8 mouse cellular contexts compared by ENCODE assay signal in genomic region chr5:132540841-132541311, GRCm38 (mm10). TPM values are rescaled to one million over a fixed set of nuclear protein-coding genes. Genes with fewer than 3 reads are reported as not detected.
DNase-seq lines count a peak whose midpoint lies in the region; ATAC-seq and TF ChIP-seq lines count a peak whose summit lies in the region.

No protein-coding gene starts in this region.

- H3K36me3 ChIP-seq in forebrain, postnatal 0 days (ENCODE audit: insufficient read depth), result no peaks in the 10 kb centered on the region
- H3K36me3 ChIP-seq in midbrain, embryonic 15.5 days (replicated peaks), result no peaks in the 10 kb centered on the region

- 2% methylated on average over 7 of the region's 7 CpGs for WGBS in forebrain, postnatal 0 days
- 0% methylated on average over 6 of the region's 7 CpGs for WGBS in midbrain, embryonic 15.5 days

- no peaks in the 10 kb centered on the region for H3K9me3 ChIP-seq in forebrain, postnatal 0 days (ENCODE audit: low read length)
- no peaks in the 10 kb centered on the region for H3K9me3 ChIP-seq in midbrain, embryonic 15.5 days

- H3K27ac ChIP-seq in forebrain, postnatal 0 days (ENCODE audit: low read depth, low read length), result peak overlapping the region; percentile 81
- H3K27ac ChIP-seq in midbrain, embryonic 15.5 days, result peak overlapping the region; percentile 91

- H3K4me3 ChIP-seq in forebrain, postnatal 0 days (ENCODE audit: low read depth, low read length), result peak overlapping the region; percentile 73
- peak overlapping the region; percentile 82 for H3K4me3 ChIP-seq in midbrain, embryonic 15.5 days

- peaks cover 11% of the 10 kb centered on the region; the same call in 1 of the 2 replicates for H3K4me1 ChIP-seq in forebrain, postnatal 0 days (ENCODE audit: insufficient read depth)
- H3K4me1 ChIP-seq in midbrain, embryonic 15.5 days, result peaks cover 43% of the 10 kb centered on the region

- no peaks in the 10 kb centered on the region for H3K27me3 ChIP-seq in forebrain, postnatal 0 days (ENCODE audit: insufficient read depth, low read length)
- peaks cover 3% of the 10 kb centered on the region; the same call in 1 of the 2 replicates for H3K27me3 ChIP-seq in midbrain, embryonic 15.5 days (replicated peaks)

- peak overlapping the region; percentile 84 for H3K9ac ChIP-seq in forebrain, postnatal 0 days
- H3K9ac ChIP-seq in midbrain, embryonic 15.5 days, result peak overlapping the region; percentile 82

- TF ChIP-seq CTCF in forebrain, postnatal 0 days (IDR thresholded peaks at IDR 0.05; ENCODE audit: low read depth), result peak; percentile 33; the same call in 1 of the 2 replicates

- peak overlapping the region; percentile 88 for H3K4me2 ChIP-seq in forebrain, postnatal 0 days (ENCODE audit: low read depth)
- peak overlapping the region; percentile 83 for H3K4me2 ChIP-seq in midbrain, embryonic 15.5 days

- ATAC-seq in forebrain, postnatal 0 days, result no peak
- 0 out of 2 replicates have a peak, but pooled peaks have one; percentile 4 for ATAC-seq in midbrain, embryonic 15.5 days (replicated peaks)
- ATAC-seq in megakaryocyte progenitor cell, adult 5-6 weeks (replicated peaks; ENCODE audit: poor library complexity), result no peak

- peak; percentile 43 for DNase-seq in layer of hippocampus, adult 11-12 months (ENCODE audit: low spot score)
- no peak for DNase-seq in layer of hippocampus, adult 9-10 months (ENCODE audit: low spot score)
- DNase-seq in cerebellum, postnatal 25 days, result peak; percentile 69 to 74
- peak; percentile 68 for DNase-seq in forebrain, postnatal 0 days
- peak; percentile 26 for DNase-seq in layer of hippocampus, adult 9-11 months
- no peak for DNase-seq in urinary bladder, postnatal 36 days (ENCODE audit: low spot score in 2 of 2)

RNA-seq across cellular contexts. Expression of gene Auts2, which starts 2.3 kb away (rescaled TPM):
- 42.2 and 66.2 TPM in 2 replicates for total RNA-seq in forebrain, postnatal 0 days (2014; rRNA removed)
- polyA plus RNA-seq in forebrain, postnatal 0 days (2015; fragmentation: Nextera tagmentation; extraction: Ambion mirVana), result 23.7 and 40.9 TPM in 2 replicates
- polyA plus RNA-seq in midbrain, embryonic 15.5 days (2015; fragmentation: Nextera tagmentation; extraction: Ambion mirVana), result 62.7 and 70.9 TPM in 2 replicates
- total RNA-seq in megakaryocyte progenitor cell, adult 5-6 weeks (2015), result 3.9 and 9.8 TPM in 2 replicates
- 1.4 and 15.0 TPM in 2 replicates for total RNA-seq in megakaryocyte progenitor cell, adult 5-6 weeks (2017)

Comparison
In these comparisons a context has a peak if more than half of its experiments do, and no peak if none do; other contexts are left out.
1. DNase-seq: peak in layer of hippocampus, adult 11-12 months (single experiment), cerebellum, postnatal 25 days (2 of 2), forebrain, postnatal 0 days (single experiment) and layer of hippocampus, adult 9-11 months (single experiment); none in layer of hippocampus, adult 9-10 months (single experiment) and urinary bladder, postnatal 36 days (0 of 2).